Mouse (Mus musculus) kidney, postnatal 14 days (tissue): ENCODE measurements around the gene Gm21870.
"Not testable (repeated sequence)": the region's sequence is repeated elsewhere in the genome, so short reads cannot be mapped to it uniquely, and the experiment has no call there.

ENCODE experiments used
- DNase-seq: peaks from one replicate; pipeline ENCODE4 v3.0.0; 2022; ENCODE audit warnings: mixed read lengths

Gene Gm21870

GRCm38 (mm10) chrX:33986716-33987115 is at the start of gene Gm21870:
Gene Gm21870 (minus strand): TSS chrX:33986816.
- DNase-seq, result not testable (repeated sequence)

DNA sequence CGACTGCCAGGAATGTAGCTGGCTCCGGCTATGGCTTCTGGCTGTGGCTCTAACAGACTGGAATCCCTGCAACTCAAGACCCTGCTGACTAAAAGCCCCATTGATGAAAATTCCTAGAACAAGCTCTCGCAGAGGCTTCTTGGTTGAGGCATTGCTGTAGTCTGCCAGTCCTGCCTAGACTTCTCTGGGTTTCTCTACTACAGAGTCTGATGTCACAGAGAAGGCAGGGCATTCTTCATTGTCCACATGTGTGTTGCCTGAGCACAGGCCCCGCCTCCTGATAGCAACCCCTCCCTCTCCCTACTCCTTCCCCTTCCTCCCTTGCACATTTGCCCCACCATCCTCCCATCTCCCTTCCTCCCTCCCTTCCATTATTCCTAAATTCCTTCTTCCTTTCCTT is 30.2 kb downstream of the Gm21870 start, which contains the start of gene Btbd35f6:
TSS of gene Btbd35f6 (minus strand) at position 101 of the 400 bp plus-strand sequence.
- not testable (repeated sequence) for DNase-seq
